Mouse (Mus musculus): Measurements from ENCODE around the gene Spata32. TPM values are rescaled to one million over a fixed set of nuclear protein-coding genes. Genes with fewer than 3 reads are reported as not detected.

Spata32 gene
- polyA plus RNA-seq, 1 experiment from 2014 or later: not detected

- 90% methylated on average over 18 of the region's 18 CpGs for WGBS
- Histone ChIP-seq H3K9me3 (no peaks in the 10 kb centered on the region), H3K27ac (no peak overlapping the region), H3K4me1 (peaks cover 38% of the 10 kb centered on the region), H3K4me3 (no peak overlapping the region), H3K27me3 (ENCODE audit: poor library complexity, severe bottlenecking) (peaks cover 100% of the 10 kb centered on the region), H3K36me3 (replicated peaks) (no peaks in the 10 kb centered on the region)
- no peak for DNase-seq (ENCODE audit: extremely low spot score, low spot score)
Measured at GRCm38 (mm10) chr11:103195236-103195635, 23.0 kb downstream of the Spata32 start.

- H3K36me3 ChIP-seq (replicated peaks): no peaks in the 10 kb centered on the region
Measured at GRCm38 (mm10) chr11:103193825-103194168, 24.4 kb downstream of the Spata32 start.

GRCm38 (mm10) chr11:103192956-103193824 is 25.0 kb downstream of the Spata32 start:
- H3K36me3 ChIP-seq (replicated peaks): no peaks in the 10 kb centered on the region
- peaks cover 97% of the 10 kb centered on the region for H3K27me3 ChIP-seq (ENCODE audit: poor library complexity, severe bottlenecking)
- H3K27ac ChIP-seq: no peak overlapping the region
- no peaks in the 10 kb centered on the region for H3K9me3 ChIP-seq
- peak overlapping the region; percentile 42 for H3K4me3 ChIP-seq
- 2% methylated on average over 44 of the region's 44 CpGs for WGBS
- H3K4me1 ChIP-seq: peaks cover 19% of the 10 kb centered on the region
- no peak for DNase-seq (ENCODE audit: extremely low spot score, low spot score)

More at GRCm38 (mm10) chr11:103193825-103194168, 24.4 kb downstream of the Spata32 start:
- Histone ChIP-seq H3K4me3 (no peak overlapping the region), H3K4me1 (peaks cover 25% of the 10 kb centered on the region), H3K27me3 (ENCODE audit: poor library complexity, severe bottlenecking) (peaks cover 100% of the 10 kb centered on the region), H3K27ac (no peak overlapping the region), H3K9me3 (no peaks in the 10 kb centered on the region)
- DNase-seq (ENCODE audit: extremely low spot score, low spot score): no peak
- 29% methylated on average over 9 of the region's 9 CpGs for WGBS

GRCm38 (mm10) chr11:103192230-103192955 is 25.8 kb downstream of the Spata32 start:
- Histone ChIP-seq H3K27ac (no peak overlapping the region), H3K4me1 (peaks cover 17% of the 10 kb centered on the region), H3K4me3 (peak overlapping the region; percentile 42), H3K36me3 (replicated peaks) (no peaks in the 10 kb centered on the region), H3K9me3 (no peaks in the 10 kb centered on the region), H3K27me3 (ENCODE audit: poor library complexity, severe bottlenecking) (peaks cover 89% of the 10 kb centered on the region)
- no peak for DNase-seq (ENCODE audit: extremely low spot score, low spot score)
- WGBS: 17% methylated on average over 28 of the region's 28 CpGs

GRCm38 (mm10) chr11:103184891-103185290 is 33.3 kb downstream of the Spata32 start:
- no peaks in the 10 kb centered on the region for H3K9me3 ChIP-seq
- H3K36me3 ChIP-seq (replicated peaks): no peaks in the 10 kb centered on the region
- peaks cover 42% of the 10 kb centered on the region for H3K27me3 ChIP-seq (ENCODE audit: poor library complexity, severe bottlenecking)
- DNase-seq (ENCODE audit: extremely low spot score, low spot score): no peak
- no peak overlapping the region for H3K27ac ChIP-seq
- H3K4me3 ChIP-seq: no peak overlapping the region
- 37% methylated on average over 2 of the region's 2 CpGs for WGBS
- no peaks in the 10 kb centered on the region for H3K4me1 ChIP-seq

GRCm38 (mm10) chr11:103181911-103182310 is 36.3 kb downstream of the Spata32 start:
- H3K9me3 ChIP-seq: no peaks in the 10 kb centered on the region
- 81% methylated on average over 3 of the region's 3 CpGs for WGBS
- H3K4me3 ChIP-seq: no peak overlapping the region
- no peak overlapping the region for H3K27ac ChIP-seq
- no peaks in the 10 kb centered on the region for H3K36me3 ChIP-seq (replicated peaks)
- no peak for DNase-seq (ENCODE audit: extremely low spot score, low spot score)
- H3K4me1 ChIP-seq: no peaks in the 10 kb centered on the region
- H3K27me3 ChIP-seq (ENCODE audit: poor library complexity, severe bottlenecking): peaks cover 49% of the 10 kb centered on the region

- WGBS: 76% methylated on average over 9 of the region's 9 CpGs
Measured at GRCm38 (mm10) chr11:103181349-103181748, 36.9 kb downstream of the Spata32 start.

GRCm38 (mm10) chr11:103180426-103180825 is 37.8 kb downstream of the Spata32 start:
- 78% methylated on average over 1 of the region's 1 CpGs for WGBS
- Histone ChIP-seq H3K9me3 (no peaks in the 10 kb centered on the region), H3K27me3 (ENCODE audit: poor library complexity, severe bottlenecking) (peaks cover 39% of the 10 kb centered on the region), H3K27ac (no peak overlapping the region), H3K36me3 (replicated peaks) (no peaks in the 10 kb centered on the region), H3K4me3 (no peak overlapping the region), H3K4me1 (no peaks in the 10 kb centered on the region)
- DNase-seq (ENCODE audit: extremely low spot score, low spot score): no peak

More at GRCm38 (mm10) chr11:103181349-103181748, 36.9 kb downstream of the Spata32 start:
- H3K27ac ChIP-seq: no peak overlapping the region
- H3K9me3 ChIP-seq: no peaks in the 10 kb centered on the region
- H3K27me3 ChIP-seq (ENCODE audit: poor library complexity, severe bottlenecking): peaks cover 47% of the 10 kb centered on the region
- no peak for DNase-seq (ENCODE audit: extremely low spot score, low spot score)
- no peak overlapping the region for H3K4me3 ChIP-seq
- H3K36me3 ChIP-seq (replicated peaks): no peaks in the 10 kb centered on the region
- no peaks in the 10 kb centered on the region for H3K4me1 ChIP-seq

- Histone ChIP-seq H3K4me3 (no peak overlapping the region), H3K36me3 (replicated peaks) (no peaks in the 10 kb centered on the region), H3K27ac (no peak overlapping the region), H3K9me3 (no peaks in the 10 kb centered on the region), H3K27me3 (ENCODE audit: poor library complexity, severe bottlenecking) (peaks cover 41% of the 10 kb centered on the region), H3K4me1 (peaks cover 6% of the 10 kb centered on the region)
- WGBS: 86% methylated on average over 8 of the region's 8 CpGs
- DNase-seq (ENCODE audit: extremely low spot score, low spot score): no peak
Measured at GRCm38 (mm10) chr11:103178748-103179147, 39.5 kb downstream of the Spata32 start.

GRCm38 (mm10) chr11:103177815-103178485 is 40.3 kb downstream of the Spata32 start:
- no peak for DNase-seq (ENCODE audit: extremely low spot score, low spot score)
- no peaks in the 10 kb centered on the region for H3K9me3 ChIP-seq
- WGBS: 84% methylated on average over 15 of the region's 15 CpGs
- H3K36me3 ChIP-seq (replicated peaks): no peaks in the 10 kb centered on the region
- peaks cover 49% of the 10 kb centered on the region for H3K27me3 ChIP-seq (ENCODE audit: poor library complexity, severe bottlenecking)
- H3K27ac ChIP-seq: no peak overlapping the region
- H3K4me1 ChIP-seq: peaks cover 6% of the 10 kb centered on the region
- H3K4me3 ChIP-seq: no peak overlapping the region

GRCm38 (mm10) chr11:103177216-103177615 is 41.0 kb downstream of the Spata32 start:
- Histone ChIP-seq H3K4me1 (peaks cover 6% of the 10 kb centered on the region), H3K27me3 (ENCODE audit: poor library complexity, severe bottlenecking) (peaks cover 57% of the 10 kb centered on the region), H3K36me3 (replicated peaks) (no peaks in the 10 kb centered on the region), H3K4me3 (no peak overlapping the region), H3K9me3 (no peaks in the 10 kb centered on the region), H3K27ac (no peak overlapping the region)
- 88% methylated on average over 5 of the region's 5 CpGs for WGBS
- no peak for DNase-seq (ENCODE audit: extremely low spot score, low spot score)

GRCm38 (mm10) chr11:103176510-103176909 is 41.7 kb downstream of the Spata32 start:
- Histone ChIP-seq H3K27ac (no peak overlapping the region), H3K27me3 (ENCODE audit: poor library complexity, severe bottlenecking) (peaks cover 60% of the 10 kb centered on the region), H3K36me3 (replicated peaks) (no peaks in the 10 kb centered on the region), H3K4me3 (no peak overlapping the region), H3K9me3 (no peaks in the 10 kb centered on the region), H3K4me1 (peaks cover 10% of the 10 kb centered on the region)
- no peak for DNase-seq (ENCODE audit: extremely low spot score, low spot score)
- WGBS: 92% methylated on average over 1 of the region's 1 CpGs
